Mouse (Mus musculus) neural tube, embryonic 14.5 days (tissue): Measurements from ENCODE around the gene Mthfd1. TPM values are rescaled to one million over a fixed set of nuclear protein-coding genes. Genes with fewer than 3 reads are reported as not detected.

Experiments
- ATAC-seq: fragments of 200-750 bp; cut with Nextera tagmentation; 2 replicates; pipeline ENCODE4 v1.8.0; 2017; ENCODE audit warnings: low read depth, mild to moderate bottlenecking, moderate TSS enrichment, moderate library complexity
- H3K27ac ChIP-seq: fragments of 300-500 bp; sonication (generic); 2 replicates; pipeline ENCODE4 v1.5.1; 2014; ENCODE audit warnings: low read depth, mild to moderate bottlenecking, control low read depth, low read length, moderate library complexity, mixed read lengths
- H3K27me3 ChIP-seq: fragments of 300-500 bp; sonication (generic); 2 replicates; pipeline ENCODE4 v1.6.1; 2014; ENCODE audit warnings: low read length; ENCODE audit not compliant: control insufficient read depth, insufficient read depth
- H3K36me3 ChIP-seq: fragments of 300-500 bp; sonication (generic); 2 replicates; pipeline ENCODE4 v1.6.1; 2014; ENCODE audit warnings: low read length, mixed read lengths; ENCODE audit not compliant: control insufficient read depth, insufficient read depth
- H3K4me1 ChIP-seq: fragments of 300-500 bp; sonication (generic); 2 replicates; pipeline ENCODE4 v1.6.1; 2014; ENCODE audit warnings: low read length; ENCODE audit not compliant: control insufficient read depth, insufficient read depth
- H3K4me2 ChIP-seq: fragments of 300-500 bp; sonication (generic); 2 replicates; pipeline ENCODE4 v1.6.1; 2014; ENCODE audit warnings: mild to moderate bottlenecking, low read depth, low read length, control low read depth
- H3K4me3 ChIP-seq: fragments of 300-500 bp; sonication (generic); 2 replicates; pipeline ENCODE4 v1.5.1; 2014; ENCODE audit warnings: low read depth, low read length, control low read depth, mixed read lengths
- H3K9ac ChIP-seq: fragments of 300-500 bp; sonication (generic); replicated peaks from 2 replicates; pipeline ENCODE4 v1.6.1; 2014; ENCODE audit warnings: low read depth, mild to moderate bottlenecking, control low read depth, low read length, mixed read lengths
- H3K9me3 ChIP-seq: fragments of 300-500 bp; sonication (generic); 2 replicates; pipeline ENCODE4 v1.6.1; 2016; ENCODE audit warnings: low read length; ENCODE audit not compliant: control insufficient read depth
- WGBS: fragments of 180-500 bp; shearing (Covaris S2); extraction: QIAGEN DNeasy Blood & Tissue Kit; methylation state at CpG from one replicate; pipeline ENCODE4 v1.1.7; 2014; 5-methylcytosine and 5-hydroxymethylcytosine counted together
- polyA plus RNA-seq: library from polyadenylated mRNA; unstranded; fragments of >200 nt; fragmentation: Nextera tagmentation; extraction: Ambion mirVana; gene quantifications from 2 replicates; pipeline ENCODE4 v1.2.1, GENCODE M21; 2014

Mthfd1 gene
- polyA plus RNA-seq, 1 experiment from 2014 or later, result 26.8 TPM

GRCm38 (mm10) chr12:76255499-76255875 lies 389 bp downstream of the Mthfd1 start:
- Histone ChIP-seq H3K9me3 (no peaks in the 10 kb centered on the region), H3K36me3 (no peaks in the 10 kb centered on the region), H3K9ac (peak overlapping the region; percentile 50), H3K27ac (peak overlapping the region; percentile 65), H3K4me2 (peak overlapping the region; percentile 89), H3K4me1 (peaks cover 9% of the 10 kb centered on the region), H3K27me3 (no peaks in the 10 kb centered on the region), H3K4me3 (peak overlapping the region; percentile 52)
- ATAC-seq, result no peak; the same call in 1 of the 2 replicates
- WGBS, result under 1% methylated on average over 11 of the region's 11 CpGs

GRCm38 (mm10) chr12:76256114-76256843 lies 1.2 kb downstream of the Mthfd1 start:
- ATAC-seq, result no peak
- WGBS, result 6% methylated on average over 17 of the region's 17 CpGs

GRCm38 (mm10) chr12:76260673-76261072 lies 5.6 kb downstream of the Mthfd1 start:
- H3K27ac ChIP-seq, result no peak overlapping the region
- no peak overlapping the region for H3K4me3 ChIP-seq
- H3K9me3 ChIP-seq, result no peaks in the 10 kb centered on the region
- no peak overlapping the region for H3K4me2 ChIP-seq
- H3K36me3 ChIP-seq, result no peaks in the 10 kb centered on the region
- no peaks in the 10 kb centered on the region for H3K27me3 ChIP-seq
- no peak for ATAC-seq
- WGBS, result 86% methylated on average over 3 of the region's 3 CpGs
- peaks cover 7% of the 10 kb centered on the region for H3K4me1 ChIP-seq
- H3K9ac ChIP-seq, result no peak overlapping the region

More at GRCm38 (mm10) chr12:76256114-76256843, 1.2 kb downstream of the Mthfd1 start:
- H3K27ac ChIP-seq, result no peak overlapping the region
- peaks cover 9% of the 10 kb centered on the region for H3K4me1 ChIP-seq
- H3K9ac ChIP-seq, result peak overlapping the region; percentile 50; the same call in 1 of the 2 replicates
- H3K9me3 ChIP-seq, result no peaks in the 10 kb centered on the region
- H3K4me3 ChIP-seq, result peak overlapping the region; percentile 52
- peak overlapping the region; percentile 89 for H3K4me2 ChIP-seq
- no peaks in the 10 kb centered on the region for H3K36me3 ChIP-seq
- no peaks in the 10 kb centered on the region for H3K27me3 ChIP-seq

GRCm38 (mm10) chr12:76261556-76261955 lies 6.5 kb downstream of the Mthfd1 start:
- no peak for ATAC-seq
- H3K27me3 ChIP-seq, result no peaks in the 10 kb centered on the region
- no peak overlapping the region for H3K9ac ChIP-seq
- H3K36me3 ChIP-seq, result no peaks in the 10 kb centered on the region
- H3K4me1 ChIP-seq, result 0 out of 2 replicates have a peak, but pooled peaks cover under 1% of the 10 kb centered on the region
- no peaks in the 10 kb centered on the region for H3K9me3 ChIP-seq
- H3K4me2 ChIP-seq, result no peak overlapping the region
- no peak overlapping the region for H3K27ac ChIP-seq
- 89% methylated on average over 4 of the region's 4 CpGs for WGBS
- H3K4me3 ChIP-seq, result no peak overlapping the region

- Histone ChIP-seq H3K4me2 (no peak overlapping the region), H3K36me3 (no peaks in the 10 kb centered on the region), H3K9me3 (no peaks in the 10 kb centered on the region), H3K27ac (no peak overlapping the region), H3K9ac (no peak overlapping the region), H3K27me3 (no peaks in the 10 kb centered on the region), H3K4me3 (no peak overlapping the region), H3K4me1 (no peaks in the 10 kb centered on the region)
- no peak for ATAC-seq
- WGBS, result 95% methylated on average over 4 of the region's 4 CpGs
Observed at GRCm38 (mm10) chr12:76262918-76263317, 7.8 kb downstream of the Mthfd1 start.

GRCm38 (mm10) chr12:76263876-76264275 lies 8.8 kb downstream of the Mthfd1 start:
- Histone ChIP-seq H3K36me3 (no peaks in the 10 kb centered on the region), H3K27ac (no peak overlapping the region), H3K9ac (no peak overlapping the region), H3K4me2 (no peak overlapping the region), H3K9me3 (no peaks in the 10 kb centered on the region), H3K4me3 (no peak overlapping the region), H3K4me1 (no peaks in the 10 kb centered on the region), H3K27me3 (no peaks in the 10 kb centered on the region)
- no peak for ATAC-seq
- WGBS, result 42% methylated on average over 1 of the region's 1 CpGs

GRCm38 (mm10) chr12:76264325-76264965 lies 9.3 kb downstream of the Mthfd1 start:
- no peak for ATAC-seq

GRCm38 (mm10) chr12:76265001-76265400 lies 9.9 kb downstream of the Mthfd1 start:
- H3K9ac ChIP-seq, result no peak overlapping the region
- H3K27ac ChIP-seq, result no peak overlapping the region
- H3K9me3 ChIP-seq, result no peaks in the 10 kb centered on the region
- H3K4me2 ChIP-seq, result no peak overlapping the region
- no peak for ATAC-seq
- H3K27me3 ChIP-seq, result no peaks in the 10 kb centered on the region
- H3K4me1 ChIP-seq, result no peaks in the 10 kb centered on the region
- no peak overlapping the region for H3K4me3 ChIP-seq
- WGBS, result 89% methylated on average over 6 of the region's 6 CpGs
- H3K36me3 ChIP-seq, result no peaks in the 10 kb centered on the region

More at GRCm38 (mm10) chr12:76264325-76264965, 9.3 kb downstream of the Mthfd1 start:
- 85% methylated on average over 9 of the region's 9 CpGs for WGBS
- H3K4me2 ChIP-seq, result no peak overlapping the region
- H3K27me3 ChIP-seq, result no peaks in the 10 kb centered on the region
- H3K4me3 ChIP-seq, result no peak overlapping the region
- H3K36me3 ChIP-seq, result no peaks in the 10 kb centered on the region
- no peaks in the 10 kb centered on the region for H3K4me1 ChIP-seq
- H3K27ac ChIP-seq, result no peak overlapping the region
- no peaks in the 10 kb centered on the region for H3K9me3 ChIP-seq
- no peak overlapping the region for H3K9ac ChIP-seq

- 74% methylated on average over 9 of the region's 9 CpGs for WGBS
- no peak for ATAC-seq
- no peaks in the 10 kb centered on the region for H3K4me1 ChIP-seq
Observed at GRCm38 (mm10) chr12:76266875-76267274, 11.8 kb downstream of the Mthfd1 start.

More at GRCm38 (mm10) chr12:76266875-76267274, 11.8 kb downstream of the Mthfd1 start:
- no peak overlapping the region for H3K9ac ChIP-seq
- H3K27me3 ChIP-seq, result no peaks in the 10 kb centered on the region
- no peak overlapping the region for H3K4me3 ChIP-seq
- no peak overlapping the region for H3K27ac ChIP-seq
- H3K9me3 ChIP-seq, result no peaks in the 10 kb centered on the region
- H3K4me2 ChIP-seq, result no peak overlapping the region
- H3K36me3 ChIP-seq, result no peaks in the 10 kb centered on the region
